23 mouse cellular contexts compared by ENCODE assay signal in the genomic region with DNA sequence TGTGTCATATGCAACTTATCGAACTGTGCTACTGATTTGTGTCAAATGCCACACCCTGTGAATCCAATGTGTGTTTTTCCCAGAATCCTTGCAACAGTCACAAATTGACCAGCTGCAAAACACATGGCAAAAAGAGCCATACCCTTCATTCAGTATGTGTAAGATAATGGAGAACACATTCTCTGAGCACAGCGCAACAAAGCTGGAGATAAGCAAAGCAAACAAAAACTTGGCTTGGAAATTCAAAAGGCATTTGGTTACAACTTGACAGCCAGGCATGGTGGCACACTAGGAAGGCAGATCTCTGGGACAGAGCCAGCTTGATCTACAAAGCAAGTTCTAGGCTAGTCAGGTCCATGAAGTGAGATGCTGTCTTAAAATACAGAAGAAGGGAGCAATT. TPM values are rescaled to one million over a fixed set of nuclear protein-coding genes. Genes with fewer than 3 reads are reported as not detected.
A peak's percentile ranks its signal among the peaks of the same experiment; 100 is the strongest.
DNase-seq lines count a peak whose midpoint lies in the region; ATAC-seq and TF ChIP-seq lines count a peak whose summit lies in the region.
"Had no signal": no experiment of that assay in that cellular context is flagged by ENCODE, and none has a peak within 500 bp of the region (broad histone marks: within the 10 kb centered on the region; RNA-seq: fewer than 3 reads in every experiment).

No protein-coding gene starts in this region.

- no peak overlapping the region for H3K27ac ChIP-seq in intestine, embryonic 14.5 days (ENCODE audit: low read depth)
- H3K27ac ChIP-seq in intestine, postnatal 0 days (ENCODE audit: low read depth, low read length): no peak overlapping the region
- no peak overlapping the region for H3K27ac ChIP-seq in lung, postnatal 0 days (ENCODE audit: low read length)
- H3K27ac ChIP-seq: gastrocnemius, adult 2 months; heart, embryonic 15.5 days; hindbrain, postnatal 0 days; liver, embryonic 12.5 days; lung, embryonic 15.5 days; midbrain, embryonic 10.5 days; neural tube, embryonic 15.5 days had no signal

- TF ChIP-seq EP300 in lung, postnatal 0 days (IDR thresholded peaks at IDR 0.05): no peak

- H3K9me3 ChIP-seq in intestine, embryonic 14.5 days (ENCODE audit: control insufficient read depth, low read length): no peaks in the 10 kb centered on the region
- no peaks in the 10 kb centered on the region for H3K9me3 ChIP-seq in intestine, postnatal 0 days (ENCODE audit: control insufficient read depth)
- no peaks in the 10 kb centered on the region for H3K9me3 ChIP-seq in lung, postnatal 0 days (ENCODE audit: low read length)
- H3K9me3 ChIP-seq: heart, embryonic 15.5 days; liver, embryonic 12.5 days; lung, embryonic 15.5 days; midbrain, embryonic 10.5 days; neural tube, embryonic 15.5 days had no signal

- H3K4me2 ChIP-seq in intestine, embryonic 14.5 days (ENCODE audit: low read length): no peak overlapping the region
- no peak overlapping the region for H3K4me2 ChIP-seq in intestine, postnatal 0 days (replicated peaks; ENCODE audit: low read depth)
- H3K4me2 ChIP-seq in lung, postnatal 0 days (replicated peaks; ENCODE audit: low read depth, low read length): no peak overlapping the region
- H3K4me2 ChIP-seq: heart, embryonic 15.5 days; liver, embryonic 12.5 days; lung, embryonic 15.5 days; neural tube, embryonic 15.5 days had no signal

- no peak for TF ChIP-seq CTCF in intestine, postnatal 0 days (IDR thresholded peaks at IDR 0.05; ENCODE audit: low read depth)
- no peak for TF ChIP-seq CTCF in lung, postnatal 0 days (IDR thresholded peaks at IDR 0.05)

- no peaks in the 10 kb centered on the region for H3K4me1 ChIP-seq in intestine, embryonic 14.5 days (replicated peaks; ENCODE audit: control insufficient read depth, insufficient read depth, low read length)
- no peaks in the 10 kb centered on the region for H3K4me1 ChIP-seq in intestine, postnatal 0 days (replicated peaks; ENCODE audit: control insufficient read depth, insufficient read depth, low read length)
- H3K4me1 ChIP-seq in lung, postnatal 0 days (ENCODE audit: insufficient read depth, low read depth, low read length): peaks cover 4% of the 10 kb centered on the region; the same call in 1 of the 2 replicates
- H3K4me1 ChIP-seq: heart, embryonic 15.5 days; liver, embryonic 12.5 days; neural tube, embryonic 15.5 days had no signal

- WGBS in intestine, embryonic 14.5 days: 61% methylated on average over 2 of the region's 2 CpGs
- WGBS in intestine, postnatal 0 days: 34% methylated on average over 2 of the region's 2 CpGs
- 23% methylated on average over 2 of the region's 2 CpGs for WGBS in lung, postnatal 0 days
- WGBS in large intestine, adult 2 months: 31% methylated on average over 2 of the region's 2 CpGs

- DNase-seq in intestine, embryonic 14.5 days (ENCODE audit: low spot score): no peak
- peak; percentile 37 for DNase-seq in lung, postnatal 0 days (ENCODE audit: low spot score)
- no peak for DNase-seq in lung, postnatal 25 days (ENCODE audit: low spot score)
- DNase-seq in large intestine, adult 2 months (ENCODE audit: low read depth, low spot score): peak; percentile 11
- no peak for DNase-seq in thymus, postnatal 4 days
- no peak for DNase-seq in right cerebral cortex, postnatal 36 days (ENCODE audit: low spot score in 2 of 2)
- DNase-seq: adrenal gland, postnatal 14 days; cerebellum, adult 9-10 months; gastrocnemius, adult 2 months; heart, postnatal 4 days; kidney, adult 2 months; kidney, postnatal 10 days; layer of hippocampus, postnatal 36 days; right cerebral cortex, adult 18-20 months; thymus, adult 18-20 months; thymus, postnatal 36 days had no signal

- no peaks in the 10 kb centered on the region for H3K36me3 ChIP-seq in intestine, embryonic 14.5 days (ENCODE audit: control insufficient read depth, insufficient read depth, low read length)
- H3K36me3 ChIP-seq in intestine, postnatal 0 days (ENCODE audit: control insufficient read depth, insufficient read depth): no peaks in the 10 kb centered on the region
- H3K36me3 ChIP-seq in lung, postnatal 0 days (ENCODE audit: insufficient read depth, low read length): no peaks in the 10 kb centered on the region
- H3K36me3 ChIP-seq: heart, embryonic 15.5 days; liver, embryonic 12.5 days; lung, embryonic 15.5 days; midbrain, embryonic 10.5 days; neural tube, embryonic 15.5 days had no signal

- H3K27me3 ChIP-seq in intestine, embryonic 14.5 days (replicated peaks; ENCODE audit: control insufficient read depth, insufficient read depth, low read length): peaks cover 36% of the 10 kb centered on the region
- H3K27me3 ChIP-seq in intestine, postnatal 0 days (replicated peaks; ENCODE audit: control insufficient read depth, insufficient read depth, low read length): peaks cover 24% of the 10 kb centered on the region; the same call in 1 of the 2 replicates
- peaks cover 14% of the 10 kb centered on the region for H3K27me3 ChIP-seq in lung, postnatal 0 days (replicated peaks; ENCODE audit: insufficient read depth, low read length)

- ATAC-seq in intestine, embryonic 14.5 days (replicated peaks; ENCODE audit: low FRiP score, low TSS enrichment, low read depth): 0 out of 2 replicates have a peak, but pooled peaks have one; percentile 15
- no peak for ATAC-seq in intestine, postnatal 0 days
- peak; percentile 21; the same call in 1 of the 2 replicates for ATAC-seq in lung, postnatal 0 days
- ATAC-seq: hindbrain, postnatal 0 days; liver, embryonic 12.5 days had no signal

- no peak overlapping the region for H3K9ac ChIP-seq in intestine, embryonic 14.5 days (ENCODE audit: low read length)
- no peak overlapping the region for H3K9ac ChIP-seq in intestine, postnatal 0 days (ENCODE audit: low read depth, low read length)
- H3K9ac ChIP-seq in lung, postnatal 0 days (replicated peaks; ENCODE audit: low read depth): no peak overlapping the region
- H3K9ac ChIP-seq: heart, embryonic 15.5 days; liver, embryonic 12.5 days; lung, embryonic 15.5 days; neural tube, embryonic 15.5 days had no signal

- H3K4me3 ChIP-seq in intestine, embryonic 14.5 days (ENCODE audit: low read depth, low read length): no peak overlapping the region
- H3K4me3 ChIP-seq in intestine, postnatal 0 days (ENCODE audit: low read depth, low read length): no peak overlapping the region
- no peak overlapping the region for H3K4me3 ChIP-seq in lung, postnatal 0 days (ENCODE audit: low read depth, low read length)
- H3K4me3 ChIP-seq: gastrocnemius, adult 2 months; heart, embryonic 15.5 days; liver, embryonic 12.5 days; lung, embryonic 15.5 days; midbrain, embryonic 10.5 days; neural tube, embryonic 15.5 days had no signal

RNA-seq across cellular contexts. Expression of gene Rasgrf1, which starts 6.9 kb away (rescaled TPM):
- polyA plus RNA-seq in intestine, embryonic 14.5 days (2014; fragmentation: Nextera tagmentation; extraction: Ambion mirVana): 0.35 TPM in 1 of 2 replicates, not detected in the other
- 0.13 TPM in 1 of 2 replicates, not detected in the other for polyA plus RNA-seq in intestine, postnatal 0 days (2015; fragmentation: Nextera tagmentation; extraction: Ambion mirVana)
- 0.88 and 1.1 TPM in 2 replicates for polyA plus RNA-seq in lung, postnatal 0 days (2015; fragmentation: Nextera tagmentation; extraction: Ambion mirVana)
- 0.06 and 0.23 TPM in 2 replicates for polyA plus RNA-seq in large intestine, adult 2 months (2012; rRNA removed)
- polyA plus RNA-seq: liver, embryonic 12.5 days had no signal

Comparison
In these comparisons a context has a peak if more than half of its experiments do, and no peak if none do; other contexts are left out.
1. DNase-seq: peak in lung, postnatal 0 days (single experiment) and large intestine, adult 2 months (single experiment); none in intestine, embryonic 14.5 days (single experiment), lung, postnatal 25 days (single experiment), thymus, postnatal 4 days (single experiment) and right cerebral cortex, postnatal 36 days (0 of 2).